Mouse (Mus musculus): ENCODE results near the gene Csnk2a2.

Gene Csnk2a2

GRCm38 (mm10) chr8:95487800-95488697 lies 1.8 kb downstream of the Csnk2a2 start:
- peak; percentile 48 for DNase-seq (ENCODE audit: low read depth)

- no peak for DNase-seq (ENCODE audit: low read depth)
These were observed 19.8 kb downstream of the Csnk2a2 start for GRCm38 (mm10) chr8:95470008-95470407.

- no peak for DNase-seq (ENCODE audit: low read depth)
These were observed 20.8 kb downstream of the Csnk2a2 start for GRCm38 (mm10) chr8:95468995-95469394.

GRCm38 (mm10) chr8:95466543-95466942 lies 23.3 kb downstream of the Csnk2a2 start:
- no peak for DNase-seq (ENCODE audit: low read depth)

- no peak for DNase-seq (ENCODE audit: low read depth)
These were observed 37.3 kb downstream of the Csnk2a2 start for GRCm38 (mm10) chr8:95452518-95452917.

GRCm38 (mm10) chr8:95450271-95450670 lies 39.6 kb downstream of the Csnk2a2 start:
- DNase-seq (ENCODE audit: low read depth), result no peak

GRCm38 (mm10) chr8:95447661-95448060 lies 42.2 kb downstream of the Csnk2a2 start:
- DNase-seq (ENCODE audit: low read depth), result no peak

GRCm38 (mm10) chr8:95445042-95445441 lies 44.8 kb downstream of the Csnk2a2 start:
- DNase-seq (ENCODE audit: low read depth), result no peak

- no peak for DNase-seq (ENCODE audit: low read depth)
These were observed 48.3 kb downstream of the Csnk2a2 start for GRCm38 (mm10) chr8:95441491-95442039.

GRCm38 (mm10) chr8:95440168-95440709 lies 49.6 kb downstream of the Csnk2a2 start:
- no peak for DNase-seq (ENCODE audit: low read depth)

GRCm38 (mm10) chr8:95439421-95439820 lies 50.4 kb downstream of the Csnk2a2 start:
- no peak for DNase-seq (ENCODE audit: low read depth)

- no peak for DNase-seq (ENCODE audit: low read depth)
These were observed 52.4 kb downstream of the Csnk2a2 start for GRCm38 (mm10) chr8:95437341-95437992.

- peak; percentile 38 for DNase-seq (ENCODE audit: low read depth)
These were observed 53.9 kb downstream of the Csnk2a2 start for GRCm38 (mm10) chr8:95435930-95436329.

- no peak for DNase-seq (ENCODE audit: low read depth)
These were observed 54.4 kb downstream of the Csnk2a2 start for GRCm38 (mm10) chr8:95435471-95435870.

GRCm38 (mm10) chr8:95434686-95435439 lies 55.0 kb downstream of the Csnk2a2 start, which contains the start of gene Cfap20:
Cfap20 (minus strand) TSS chr8:95434869.
- peak; percentile 99 for DNase-seq (ENCODE audit: low read depth)

GRCm38 (mm10) chr8:95434233-95434632 lies 55.6 kb downstream of the Csnk2a2 start:
- no peak for DNase-seq (ENCODE audit: low read depth)

GRCm38 (mm10) chr8:95433124-95433523 lies 56.7 kb downstream of the Csnk2a2 start:
- peak; percentile 26 for DNase-seq (ENCODE audit: low read depth)

- no peak for DNase-seq (ENCODE audit: low read depth)
These were observed 57.4 kb downstream of the Csnk2a2 start for GRCm38 (mm10) chr8:95432471-95432870.

GRCm38 (mm10) chr8:95429945-95430344 lies 59.9 kb downstream of the Csnk2a2 start:
- no peak for DNase-seq (ENCODE audit: low read depth)

GRCm38 (mm10) chr8:95427594-95428535 lies 62.0 kb downstream of the Csnk2a2 start:
- DNase-seq (ENCODE audit: low read depth), result peak; percentile 85

Measured in induced T-regulatory cell, adult 2 months (primary cell).